Mouse (Mus musculus): ENCODE results near the gene Copa.

GRCm38 (mm10) chr1:172147835-172148278, 65.5 kb downstream of the Copa start, which contains the start of gene Dcaf8:
- no peak for TF ChIP-seq CTCF (IDR thresholded peaks at IDR 0.05; ENCODE audit: low read depth)
- no peak; the same call in 1 of the 2 replicates for TF ChIP-seq EP300 (IDR thresholded peaks at IDR 0.05; ENCODE audit: low read depth)

Measured in liver, embryonic 14.5 days (tissue).